Mouse (Mus musculus): ENCODE results near the gene Dpm3.

- TF ChIP-seq CTCF (conservative IDR thresholded peaks at IDR 0.05; ENCODE audit: low read length): no peak
- no peak for TF ChIP-seq POU5F1 (IDR thresholded peaks at IDR 0.05; ENCODE audit: borderline replicate concordance, low read length)
- TF ChIP-seq NANOG (IDR thresholded peaks at IDR 0.05; ENCODE audit: borderline replicate concordance, low read length): no peak
Observed at GRCm38 (mm10) chr3:89238494-89238893, 20.7 kb upstream of the Dpm3 start.
